Mouse (Mus musculus) G1E (cell line): ENCODE results near the gene AU021092. TPM values are rescaled to one million over a fixed set of nuclear protein-coding genes. Genes with fewer than 3 reads are reported as not detected.

ENCODE experiments used
- ATAC-seq: 2 replicates; pipeline ENCODE4 v1.8.0; 2016; ENCODE audit warnings: mild to moderate bottlenecking; ENCODE audit not compliant: insufficient number of reproducible peaks, poor library complexity, low FRiP score, severe bottlenecking; ENCODE audit errors: extremely low read depth
- DNase-seq: peaks from one replicate; pipeline ENCODE4 v3.0.0; 2012; ENCODE audit warnings: low spot score
- H3K27me3 ChIP-seq: 2 replicates; pipeline ENCODE4 v1.6.1; 2012; ENCODE audit warnings: mild to moderate bottlenecking, low read length, inconsistent platforms; ENCODE audit not compliant: insufficient read depth
- H3K36me3 ChIP-seq: replicated peaks from 2 replicates; pipeline ENCODE3; 2012; ENCODE audit warnings: mild to moderate bottlenecking, inconsistent platforms
- H3K4me1 ChIP-seq: 2 replicates; pipeline ENCODE4 v1.6.1; 2012; ENCODE audit warnings: low read depth, low read length, inconsistent platforms, mixed read lengths; ENCODE audit not compliant: insufficient read depth
- H3K4me3 ChIP-seq: 2 replicates; pipeline ENCODE4 v1.5.1; 2012; ENCODE audit warnings: low read depth, mild to moderate bottlenecking, inconsistent platforms, low read length, moderate library complexity, mixed read lengths
- H3K9me3 ChIP-seq: replicated peaks from 2 replicates; pipeline ENCODE4 v1.6.1; 2012; ENCODE audit warnings: inconsistent platforms
- CTCF ChIP-seq: IDR thresholded peaks from 2 replicates; pipeline ENCODE4 v1.5.1; 2012; ENCODE audit warnings: low read depth, low read length, inconsistent platforms, mixed read lengths
- GATA1 ChIP-seq: IDR thresholded peaks from 2 replicates; pipeline ENCODE4 v1.6.1; 2012; ENCODE audit warnings: borderline replicate concordance, low read length, inconsistent platforms, mixed read lengths
- GATA2 ChIP-seq: IDR thresholded peaks from 2 replicates; pipeline ENCODE4 v1.6.1; 2012; ENCODE audit warnings: low read depth, low read length, inconsistent platforms, borderline replicate concordance
- POLR2AphosphoS5 ChIP-seq: IDR thresholded peaks from 2 replicates; pipeline ENCODE4 v1.6.1; 2012; ENCODE audit warnings: low read depth, low read length, inconsistent platforms; ENCODE audit not compliant: insufficient replicate concordance
- TAL1 ChIP-seq: conservative IDR thresholded peaks from 2 replicates; pipeline ENCODE4 v1.6.1; 2012; ENCODE audit warnings: low read depth, low read length, inconsistent platforms, mixed read lengths
- polyA plus RNA-seq: library from polyadenylated mRNA; stranded (reverse); fragments of >175 nt; gene quantifications from 2 replicates; pipeline ENCODE4 v1.2.3, GENCODE M21; 2012
- total RNA-seq, 2 experiments: library from RNA; stranded (forward) in 1 of 2; stranded (reverse) in 1 of 2; fragments of 200-1000 nt in 1 of 2; fragments of >200 nt in 1 of 2; fragmentation: Nextera tagmentation in 1 of 2; gene quantifications; 2 replicates each; pipeline ENCODE4 v1.2.3; 2014 to 2017

Gene AU021092
- total and polyA plus RNA-seq, 3 experiments: not detected

DNA sequence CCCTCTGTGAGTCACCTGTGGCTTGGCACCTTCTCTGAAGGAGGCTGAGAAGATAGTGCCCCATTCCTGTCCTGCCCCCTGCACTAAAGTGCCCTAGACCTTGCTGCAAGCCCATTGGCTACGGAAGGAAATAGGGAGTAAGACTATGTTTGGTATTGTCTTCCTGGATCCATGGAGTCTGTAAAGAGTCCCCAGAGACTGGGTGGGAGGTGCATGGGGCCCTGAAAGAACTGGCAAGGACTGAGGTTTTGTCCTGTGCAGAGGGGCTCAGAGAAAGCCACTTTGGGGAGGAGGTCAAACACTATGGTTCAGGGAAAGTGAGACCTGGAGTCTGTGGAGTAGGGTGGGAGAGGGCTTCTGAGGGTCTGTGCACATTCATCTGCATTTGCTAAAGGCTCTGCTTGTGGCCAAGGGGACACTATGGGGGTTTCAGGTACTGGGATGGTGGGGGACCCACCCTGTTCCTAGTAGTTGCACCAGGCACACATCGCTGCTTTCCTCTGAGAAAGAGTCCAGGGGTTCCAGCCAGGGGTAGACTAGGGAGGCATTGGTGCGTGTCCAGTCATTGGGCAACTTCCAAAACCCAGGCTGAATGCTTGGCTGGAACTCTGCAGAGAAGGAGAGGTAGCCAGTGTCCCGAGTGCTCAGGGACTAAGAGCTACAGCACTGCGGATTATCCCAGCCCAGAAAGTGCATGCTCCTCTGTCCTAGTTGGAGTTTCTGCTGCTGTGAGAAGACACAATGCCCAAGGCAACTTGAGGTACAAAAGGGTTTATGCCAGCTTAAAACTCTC is 4.6 kb downstream of the AU021092 start:
- Histone ChIP-seq H3K4me3 (no peak overlapping the region), H3K27me3 (peaks cover 24% of the 10 kb centered on the region), H3K36me3 (no peaks in the 10 kb centered on the region), H3K9me3 (no peaks in the 10 kb centered on the region), H3K4me1 (no peaks in the 10 kb centered on the region)
- DNase-seq (no peak), ATAC-seq (no peak)
- no peak for TF ChIP-seq GATA2
- no peak for TF ChIP-seq GATA1
- TF ChIP-seq POLR2AphosphoS5: no peak
- TF ChIP-seq TAL1: no peak
- TF ChIP-seq CTCF: no peak

DNA sequence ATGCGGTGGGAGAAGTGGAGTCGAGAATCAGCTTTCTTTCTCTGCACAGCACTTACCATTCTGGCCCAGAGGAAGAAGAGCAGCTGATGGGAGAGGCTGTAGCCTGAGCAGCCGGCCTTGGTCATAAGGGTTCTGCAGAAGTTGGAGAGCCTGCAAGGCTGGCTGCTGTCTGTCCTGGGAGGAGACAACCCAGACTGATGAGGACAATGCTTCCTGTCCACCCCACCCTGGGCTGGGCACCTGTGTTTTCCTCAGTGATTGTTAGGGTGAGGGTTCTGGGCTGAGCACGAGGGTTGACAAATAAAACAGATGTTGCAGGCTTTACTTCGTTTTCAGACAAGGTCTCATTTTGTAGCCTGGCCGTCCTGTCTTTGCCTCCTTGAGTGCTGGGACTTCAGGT is 5.4 kb downstream of the AU021092 start:
- ATAC-seq (no peak), DNase-seq (no peak)
- Histone ChIP-seq H3K4me1 (no peaks in the 10 kb centered on the region), H3K27me3 (peaks cover 17% of the 10 kb centered on the region), H3K4me3 (no peak overlapping the region), H3K36me3 (no peaks in the 10 kb centered on the region), H3K9me3 (no peaks in the 10 kb centered on the region)
- TF ChIP-seq GATA1: no peak
- TF ChIP-seq CTCF: no peak

DNA sequence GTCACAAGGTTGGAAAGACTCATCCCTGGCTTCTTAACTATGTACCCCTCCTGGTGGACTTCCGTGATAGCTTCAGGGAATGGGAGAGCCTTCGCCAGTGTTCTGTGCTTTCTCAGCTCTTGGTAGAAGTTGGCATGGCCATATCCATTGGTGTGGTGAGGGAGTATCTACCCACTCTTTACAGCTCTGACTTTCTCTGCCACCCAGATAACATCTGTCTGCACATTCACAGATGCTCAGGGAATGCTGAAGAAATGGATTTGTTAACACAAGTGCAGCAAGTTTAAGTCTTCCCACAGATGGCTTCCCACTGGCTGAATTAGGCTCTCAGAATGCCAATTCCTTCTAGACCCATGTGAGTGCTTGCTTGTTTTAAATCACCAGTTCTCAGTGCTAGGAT is 8.0 kb downstream of the AU021092 start:
- H3K9me3 ChIP-seq: no peaks in the 10 kb centered on the region
- no peaks in the 10 kb centered on the region for H3K36me3 ChIP-seq
- peaks cover 5% of the 10 kb centered on the region for H3K4me1 ChIP-seq
- no peak for TF ChIP-seq TAL1
- no peak for TF ChIP-seq GATA2
- no peak for TF ChIP-seq CTCF
- TF ChIP-seq GATA1: no peak
- no peak for TF ChIP-seq POLR2AphosphoS5
- peaks cover 22% of the 10 kb centered on the region for H3K27me3 ChIP-seq
- DNase-seq: no peak
- ATAC-seq: no peak
- no peak overlapping the region for H3K4me3 ChIP-seq

DNA sequence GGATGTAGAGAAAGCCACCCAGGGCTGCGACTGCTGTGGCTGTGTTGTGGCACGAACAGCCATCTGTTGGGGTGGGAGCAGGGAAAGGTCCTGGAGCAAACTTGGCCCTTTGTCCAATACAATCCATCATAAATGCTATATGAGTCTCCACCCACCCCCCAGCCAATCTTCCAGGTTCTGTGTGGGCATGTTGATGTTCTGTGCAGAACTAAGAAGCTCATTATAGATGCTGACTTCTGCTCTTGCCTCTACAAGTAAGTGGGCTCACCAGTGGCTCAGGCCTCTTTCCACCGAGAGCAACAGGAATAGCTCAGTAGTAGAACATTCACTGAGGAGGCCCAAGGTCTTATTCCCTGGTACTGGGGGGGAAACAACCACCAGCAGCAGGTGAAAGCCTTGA is 9.9 kb downstream of the AU021092 start:
- H3K36me3 ChIP-seq: no peaks in the 10 kb centered on the region
- no peak for ATAC-seq
- no peak overlapping the region for H3K4me3 ChIP-seq
- peaks cover 5% of the 10 kb centered on the region for H3K4me1 ChIP-seq
- DNase-seq: no peak
- TF ChIP-seq TAL1: no peak
- TF ChIP-seq GATA2: no peak
- peaks cover 14% of the 10 kb centered on the region for H3K27me3 ChIP-seq
- no peaks in the 10 kb centered on the region for H3K9me3 ChIP-seq

DNA sequence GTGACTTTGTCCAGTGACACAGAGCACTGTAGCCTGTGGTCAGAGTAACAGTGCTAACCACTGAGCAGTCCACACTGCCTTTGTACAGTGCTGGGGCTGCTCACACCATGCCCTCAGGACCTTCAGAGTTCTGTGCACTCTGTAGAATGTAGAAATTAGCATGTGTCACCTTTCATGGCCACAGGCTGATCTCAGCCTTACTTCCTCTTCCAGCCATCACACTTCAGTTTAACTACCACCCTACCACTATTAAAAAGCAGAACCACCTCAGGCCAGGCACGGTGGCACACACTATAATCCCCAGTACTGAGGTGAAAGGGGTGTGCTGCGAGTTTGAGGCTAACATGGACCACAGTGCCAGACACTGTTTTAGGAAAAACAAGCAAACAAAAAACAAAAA is 11.7 kb downstream of the AU021092 start:
- peaks cover 9% of the 10 kb centered on the region for H3K27me3 ChIP-seq
- H3K9me3 ChIP-seq: no peaks in the 10 kb centered on the region
- no peak overlapping the region for H3K4me3 ChIP-seq
- H3K4me1 ChIP-seq: peaks cover 5% of the 10 kb centered on the region
- ATAC-seq (0 out of 2 replicates have a peak, but pooled peaks have one; percentile 52), DNase-seq (no peak)
- H3K36me3 ChIP-seq: peaks cover 4% of the 10 kb centered on the region
- TF ChIP-seq GATA1 (no peak), TAL1 (no peak), CTCF (no peak), POLR2AphosphoS5 (no peak), GATA2 (no peak)

DNA sequence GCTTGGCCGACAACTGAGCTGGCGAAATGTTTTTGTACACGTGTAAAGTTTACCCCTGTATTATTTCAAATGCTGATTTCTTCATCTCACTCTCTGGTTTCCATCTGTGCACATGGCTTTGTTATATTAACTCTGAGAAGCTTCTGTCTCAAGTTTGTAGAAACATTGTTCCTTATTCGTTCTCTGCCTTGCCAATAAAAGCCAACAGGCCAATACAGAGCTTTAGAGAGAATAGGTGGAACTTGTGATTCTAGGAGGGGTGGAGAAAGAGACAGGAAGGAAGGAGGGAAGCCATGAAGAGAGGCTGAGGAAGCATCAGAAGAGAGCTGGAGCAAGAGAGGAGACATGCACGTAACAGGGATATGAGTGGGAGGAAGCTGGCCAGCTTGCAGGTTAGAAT is 16.0 kb downstream of the AU021092 start:
- no peak overlapping the region for H3K4me3 ChIP-seq
- peaks cover 26% of the 10 kb centered on the region for H3K36me3 ChIP-seq
- H3K9me3 ChIP-seq: no peaks in the 10 kb centered on the region
- no peak for TF ChIP-seq CTCF
- TF ChIP-seq GATA2: no peak
- TF ChIP-seq TAL1: no peak
- no peak for TF ChIP-seq POLR2AphosphoS5
- TF ChIP-seq GATA1: no peak
- DNase-seq: no peak
- no peak for ATAC-seq
- peaks cover 5% of the 10 kb centered on the region; the same call in 1 of the 2 replicates for H3K27me3 ChIP-seq
- peaks cover 26% of the 10 kb centered on the region for H3K4me1 ChIP-seq
